Mouse (Mus musculus) ovary, postnatal 10 days (tissue): Measurements from ENCODE around the gene Jpt1.
A peak's percentile ranks its signal among the peaks of the same experiment; 100 is the strongest.
"Not testable (repeated sequence)": the region's sequence is repeated elsewhere in the genome, so short reads cannot be mapped to it uniquely, and the experiment has no call there.

Experiments
- DNase-seq: peaks from one replicate; pipeline ENCODE4 v3.0.0; 2022; ENCODE audit warnings: low spot score

Jpt1 gene

GRCm38 (mm10) chr11:115514238-115514663 is at the start of gene Jpt1:
TSS of gene Jpt1 (minus strand) at chr11:115514387.
- DNase-seq: peak; percentile 98

- DNase-seq: no peak
These were observed 49.2 kb upstream of the Jpt1 start for GRCm38 (mm10) chr11:115563406-115563805.

DNA sequence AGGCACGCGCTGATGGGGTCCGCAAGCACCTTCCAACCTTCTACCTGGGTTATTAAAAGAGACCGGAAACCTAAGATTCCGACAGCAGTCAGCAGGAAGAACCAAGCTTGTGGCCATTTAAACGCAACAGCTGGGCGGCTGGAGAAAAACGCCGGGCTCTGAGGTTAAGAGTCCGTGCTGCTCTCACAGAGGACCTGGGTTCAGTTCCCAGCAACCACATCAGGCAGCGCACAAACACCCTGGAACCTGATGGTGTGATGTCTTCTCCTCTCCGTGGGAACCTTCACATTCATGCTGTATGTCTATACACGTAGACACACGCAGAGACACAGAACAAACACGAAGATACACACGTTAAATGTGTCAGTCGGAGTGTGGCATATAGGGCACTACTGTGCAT is 41.5 kb upstream of the Jpt1 start:
- no peak for DNase-seq

DNA sequence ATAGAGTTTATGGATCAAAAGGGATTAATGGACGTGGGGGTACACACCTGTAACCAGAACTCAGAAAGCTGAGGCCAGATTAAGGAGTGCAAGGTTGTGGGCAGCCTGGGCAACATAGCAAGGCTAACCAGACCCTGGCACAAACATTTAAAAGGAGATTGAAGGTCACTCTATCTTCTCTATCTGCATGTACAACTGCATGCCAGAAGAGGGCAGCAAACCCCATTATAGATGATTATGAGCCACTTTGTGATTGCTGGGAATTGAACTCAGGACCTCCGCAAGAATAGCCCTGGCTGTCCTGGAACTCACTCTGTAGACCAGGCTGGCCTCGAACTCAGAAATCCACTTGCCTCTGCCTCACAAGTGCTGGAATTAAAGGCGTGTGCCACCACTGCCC is 38.6 kb upstream of the Jpt1 start:
- DNase-seq: no peak

GRCm38 (mm10) chr11:115543571-115543970 is 29.4 kb upstream of the Jpt1 start:
- no peak for DNase-seq

GRCm38 (mm10) chr11:115538045-115538444 is 23.9 kb upstream of the Jpt1 start:
- no peak for DNase-seq

DNA sequence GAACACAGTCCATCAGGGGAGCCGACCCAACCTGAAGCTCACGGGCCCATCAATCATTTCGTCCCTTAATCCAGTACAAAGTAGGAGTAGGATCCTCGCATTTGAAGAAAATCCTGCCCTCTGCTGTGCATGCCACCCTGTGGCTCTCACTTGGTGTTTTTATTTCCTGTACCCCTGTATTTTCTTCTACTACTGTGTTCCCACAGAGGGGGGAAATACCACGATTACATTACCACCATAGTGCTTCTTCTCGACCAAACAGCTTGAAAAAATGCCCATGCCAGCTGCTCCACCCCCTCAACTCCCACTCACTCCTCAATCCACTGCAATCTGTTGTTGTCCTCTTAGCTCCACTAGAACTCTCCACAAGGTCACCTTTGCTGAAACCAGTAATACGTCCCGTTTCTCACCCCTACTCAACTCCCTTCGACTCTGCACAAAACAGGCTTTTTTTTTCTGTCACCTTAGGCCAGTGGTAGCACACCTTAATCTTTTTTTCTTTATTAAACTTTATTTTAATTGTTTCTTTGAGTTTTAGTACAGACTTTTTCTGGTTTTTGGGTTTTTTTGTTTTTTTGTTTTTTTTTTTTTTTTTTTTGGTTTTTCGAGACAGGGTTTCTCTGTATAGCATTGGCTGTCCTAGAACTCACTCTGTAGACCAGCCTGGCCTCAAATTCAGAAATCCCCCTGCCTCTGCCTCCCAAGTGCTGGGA is 22.8 kb upstream of the Jpt1 start:
- DNase-seq: no peak

- peak; percentile 95 for DNase-seq
These were observed 22.0 kb upstream of the Jpt1 start, which contains the start of gene Sumo2 for GRCm38 (mm10) chr11:115536038-115536681. TSS of gene Sumo2 (minus strand) at chr11:115536276.

DNA sequence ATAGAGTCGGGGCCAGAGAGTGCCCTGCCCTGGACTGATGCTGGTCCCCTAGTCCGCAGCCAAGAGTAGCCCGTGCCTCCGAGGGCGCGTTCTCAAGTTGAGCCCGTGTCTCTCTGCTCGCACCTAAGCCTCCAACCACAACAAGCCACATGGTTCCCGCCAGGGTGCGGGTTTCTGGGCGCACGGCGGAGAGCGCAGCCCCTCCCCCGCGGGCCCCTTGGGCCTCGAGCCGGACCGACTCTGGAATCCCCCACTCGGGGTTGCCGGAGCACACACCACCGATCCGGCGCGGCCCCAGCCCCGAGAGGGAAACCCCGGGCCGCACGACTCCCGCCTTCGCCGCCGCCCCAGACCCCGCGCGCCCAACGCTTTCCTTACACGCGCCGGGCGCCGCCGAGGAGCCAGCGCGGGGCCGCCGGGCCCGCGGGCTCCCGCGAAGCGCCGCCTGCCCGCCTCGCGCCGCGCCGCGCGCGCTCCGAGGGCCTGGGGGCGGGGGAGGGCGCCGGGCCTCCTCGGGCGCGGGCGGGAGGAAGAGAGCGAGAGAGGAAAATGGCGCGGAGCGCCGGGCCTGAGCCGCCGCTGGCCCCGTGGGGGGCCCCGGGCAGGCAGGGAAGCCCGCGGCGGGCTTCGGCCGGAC is 21.3 kb upstream of the Jpt1 start:
- DNase-seq: peak; percentile 41

GRCm38 (mm10) chr11:115534759-115535371 is 20.7 kb upstream of the Jpt1 start:
- DNase-seq: no peak

DNA sequence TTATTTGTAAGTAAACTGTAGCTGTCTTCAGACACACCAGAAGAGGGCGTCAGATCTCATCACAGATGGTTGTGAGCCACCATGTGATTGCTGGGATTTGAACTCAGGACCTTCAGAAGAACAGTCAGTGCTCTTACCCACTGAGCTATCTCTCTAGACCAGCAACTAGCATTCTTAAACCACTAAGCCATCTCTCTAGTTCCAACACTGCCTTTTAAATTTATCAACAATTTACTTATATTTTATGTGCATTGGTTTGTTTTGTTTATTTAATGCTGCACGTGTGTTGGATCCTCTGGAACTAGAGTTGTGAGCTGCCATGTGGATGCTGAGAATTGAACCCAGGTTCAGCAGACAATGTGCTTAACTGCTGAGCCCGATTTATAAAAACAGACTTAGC is 12.3 kb upstream of the Jpt1 start:
- not testable (repeated sequence) for DNase-seq

DNA sequence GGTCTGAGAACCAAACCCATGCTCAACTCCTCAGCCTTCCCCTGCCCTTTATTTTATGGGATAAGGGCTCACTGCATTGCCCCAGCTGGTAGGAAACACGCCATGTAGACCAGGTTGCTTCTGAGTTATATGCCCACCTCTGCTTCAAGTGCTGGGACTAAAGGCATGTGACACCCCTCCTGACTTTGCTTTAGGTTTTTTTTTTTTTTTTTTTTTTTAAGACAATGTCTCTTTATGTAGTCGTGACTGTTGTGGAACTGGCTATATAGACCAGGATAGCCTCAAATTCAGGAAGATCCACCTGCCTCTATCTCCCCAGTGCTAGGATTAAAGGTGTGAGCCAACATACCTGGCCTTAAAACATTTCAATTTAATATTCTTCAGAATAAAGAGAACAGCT is 8.5 kb upstream of the Jpt1 start:
- DNase-seq: no peak

DNA sequence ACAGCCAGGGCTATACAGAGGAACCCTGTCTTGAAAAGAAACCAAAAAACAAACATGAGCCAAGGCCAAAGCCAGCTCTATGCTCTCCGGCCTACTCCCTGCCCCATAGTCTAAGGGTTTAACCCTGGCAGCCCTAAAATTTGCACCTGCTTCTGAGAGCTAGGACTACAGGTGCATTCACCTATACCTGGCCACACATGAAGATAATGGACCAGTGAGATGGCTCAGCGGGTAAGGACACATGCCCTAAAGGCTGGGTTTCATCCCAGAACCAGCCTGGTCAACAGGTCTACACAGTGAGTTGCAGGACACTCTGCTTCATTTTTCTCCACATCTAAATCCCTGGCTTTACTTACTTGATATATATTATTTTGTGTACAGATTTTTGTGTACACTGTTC is 8.1 kb upstream of the Jpt1 start:
- DNase-seq: no peak

- no peak for DNase-seq
These were observed 6.9 kb upstream of the Jpt1 start for GRCm38 (mm10) chr11:115521080-115521479.

GRCm38 (mm10) chr11:115520218-115520617 is 6.0 kb upstream of the Jpt1 start:
- no peak for DNase-seq

GRCm38 (mm10) chr11:115519581-115519980 is 5.4 kb upstream of the Jpt1 start:
- DNase-seq: no peak

DNA sequence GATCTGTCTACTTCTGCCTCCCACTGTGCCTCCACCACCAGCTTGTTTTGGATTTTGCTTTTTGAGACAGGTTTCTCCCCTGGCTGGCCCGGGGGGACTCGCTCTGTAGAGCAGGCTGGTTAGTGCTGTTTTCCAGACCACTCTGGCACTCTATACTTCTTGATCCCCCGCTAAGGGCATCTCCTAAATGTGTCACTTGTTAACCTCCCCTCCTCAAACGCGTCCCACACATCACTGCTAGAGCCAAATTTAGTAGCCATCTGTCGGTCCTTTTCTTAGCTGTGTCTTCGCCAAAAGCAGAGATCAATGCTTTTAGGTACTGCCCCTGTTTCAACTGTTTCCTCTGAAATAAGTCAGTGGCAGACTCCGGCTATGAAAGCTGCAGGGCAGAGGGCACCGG is 4.5 kb upstream of the Jpt1 start:
- DNase-seq: no peak

GRCm38 (mm10) chr11:115516942-115517341 is 2.8 kb upstream of the Jpt1 start:
- no peak for DNase-seq

GRCm38 (mm10) chr11:115515021-115515420 is 834 bp upstream of the Jpt1 start:
- DNase-seq: no peak

GRCm38 (mm10) chr11:115513271-115514237 is 633 bp downstream of the Jpt1 start:
- peak; percentile 21 for DNase-seq

GRCm38 (mm10) chr11:115512407-115513183 is 1.6 kb downstream of the Jpt1 start:
- DNase-seq: no peak
